Mouse (Mus musculus) forebrain, embryonic 14.5 days (tissue): Measurements from ENCODE around the gene Pidd1. TPM values are rescaled to one million over a fixed set of nuclear protein-coding genes. Genes with fewer than 3 reads are reported as not detected.

Source experiments
- ATAC-seq: fragments of 200-750 bp; cut with Nextera tagmentation; 2 replicates; pipeline ENCODE4 v1.8.0; 2017; ENCODE audit warnings: mild to moderate bottlenecking, moderate library complexity
- DNase-seq: peaks from one replicate; pipeline ENCODE4 v3.0.0-alpha.2; 2015; ENCODE audit warnings: low spot score
- H3K27ac ChIP-seq: fragments of 300-500 bp; sonication (generic); 2 replicates; pipeline ENCODE4 v1.5.1; 2014; ENCODE audit warnings: low read depth, mild to moderate bottlenecking, control low read depth, low read length, moderate library complexity
- H3K27me3 ChIP-seq: fragments of 300-500 bp; sonication (generic); replicated peaks from 2 replicates; pipeline ENCODE4 v1.6.1; 2014; ENCODE audit warnings: low read length, control low read depth, mixed read lengths; ENCODE audit not compliant: control insufficient read depth, insufficient read depth
- H3K36me3 ChIP-seq: fragments of 300-500 bp; sonication (generic); 2 replicates; pipeline ENCODE4 v1.6.1; 2014; ENCODE audit warnings: low read length, control low read depth; ENCODE audit not compliant: control insufficient read depth, insufficient read depth
- H3K4me1 ChIP-seq: fragments of 300-500 bp; sonication (generic); 2 replicates; pipeline ENCODE4 v1.6.1; 2014; ENCODE audit warnings: antibody characterized with exemption, low read length, control low read depth; ENCODE audit not compliant: control insufficient read depth, insufficient read depth
- H3K4me2 ChIP-seq: fragments of 300-500 bp; sonication (generic); 2 replicates; pipeline ENCODE4 v1.6.1; 2014; ENCODE audit warnings: mild to moderate bottlenecking, control low read depth, low read length
- H3K4me3 ChIP-seq: fragments of 300-500 bp; sonication (generic); 2 replicates; pipeline ENCODE4 v1.5.1; 2014; ENCODE audit warnings: low read depth, low read length, control low read depth
- H3K9ac ChIP-seq: fragments of 300-500 bp; sonication (generic); 2 replicates; pipeline ENCODE4 v1.6.1; 2014; ENCODE audit warnings: mild to moderate bottlenecking, low read length, control low read depth, moderate library complexity
- H3K9me3 ChIP-seq: fragments of 300-500 bp; sonication (generic); replicated peaks from 2 replicates; pipeline ENCODE4 v1.6.1; 2016; ENCODE audit warnings: low read length, control low read depth, mixed read lengths; ENCODE audit not compliant: control insufficient read depth
- WGBS: fragments of 180-500 bp; shearing (Covaris S2); extraction: QIAGEN DNeasy Blood & Tissue Kit; methylation state at CpG from one replicate; pipeline ENCODE4 v1.1.7; 2014; 5-methylcytosine and 5-hydroxymethylcytosine counted together
- polyA plus RNA-seq: library from polyadenylated mRNA; unstranded; fragments of >200 nt; fragmentation: Nextera tagmentation; extraction: Ambion mirVana; gene quantifications from 2 replicates; pipeline ENCODE4 v1.2.1, GENCODE M21; 2014

Pidd1 gene
- polyA plus RNA-seq, 1 experiment from 2014 or later = 5.6 TPM

DNA sequence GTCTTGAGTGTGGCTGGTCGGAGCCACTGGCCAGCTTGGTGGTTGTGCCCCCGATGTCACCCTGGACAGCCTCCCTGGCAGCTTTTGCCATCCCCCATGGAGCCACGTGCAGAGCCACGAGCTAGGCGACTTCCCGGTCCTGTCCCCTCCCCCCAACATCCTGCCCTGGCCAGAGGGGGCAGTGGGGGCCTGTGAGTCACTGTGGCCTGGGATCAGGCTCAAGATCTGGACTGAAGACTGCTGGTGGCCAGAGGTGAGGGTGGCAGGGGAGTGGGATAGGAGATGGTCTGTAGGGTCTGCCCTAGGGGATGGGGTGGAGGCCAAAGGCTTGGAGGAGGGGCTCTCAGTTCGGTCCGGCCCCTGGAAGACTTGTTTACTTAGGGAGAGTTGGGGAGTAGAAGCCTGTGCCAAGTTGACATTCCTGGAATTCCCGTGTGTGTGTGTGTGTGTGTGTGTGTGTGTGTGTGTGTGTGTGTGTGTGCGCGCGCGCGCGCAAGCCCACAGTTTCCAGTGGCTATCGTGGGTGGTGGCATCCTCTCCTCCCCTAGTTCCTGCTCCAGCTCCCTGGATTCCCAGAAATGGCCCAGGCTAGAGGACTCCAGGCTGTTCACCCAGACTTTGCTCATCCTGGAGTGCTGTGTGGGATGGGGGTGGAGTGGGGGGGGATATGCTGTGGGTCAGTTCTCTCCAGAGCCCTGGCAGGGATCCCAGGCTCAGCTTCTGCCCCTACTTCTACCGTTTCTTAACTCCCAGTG, 32.6 kb upstream of the Pidd1 start:
- DNase-seq = peak; percentile 38
- H3K27me3 ChIP-seq = no peaks in the 10 kb centered on the region
- H3K4me3 ChIP-seq = peak overlapping the region; percentile 67; the same call in 1 of the 2 replicates
- H3K36me3 ChIP-seq = peaks cover 14% of the 10 kb centered on the region
- peak overlapping the region; percentile 88 for H3K4me2 ChIP-seq
- 2% methylated on average over 11 of the region's 17 CpGs for WGBS
- H3K27ac ChIP-seq = 0 out of 2 replicates have a peak overlapping the region, but pooled peaks have one; percentile 14
- H3K9me3 ChIP-seq = no peaks in the 10 kb centered on the region
- peaks cover 14% of the 10 kb centered on the region for H3K4me1 ChIP-seq
- H3K9ac ChIP-seq = no peak overlapping the region
- no peak for ATAC-seq

DNA sequence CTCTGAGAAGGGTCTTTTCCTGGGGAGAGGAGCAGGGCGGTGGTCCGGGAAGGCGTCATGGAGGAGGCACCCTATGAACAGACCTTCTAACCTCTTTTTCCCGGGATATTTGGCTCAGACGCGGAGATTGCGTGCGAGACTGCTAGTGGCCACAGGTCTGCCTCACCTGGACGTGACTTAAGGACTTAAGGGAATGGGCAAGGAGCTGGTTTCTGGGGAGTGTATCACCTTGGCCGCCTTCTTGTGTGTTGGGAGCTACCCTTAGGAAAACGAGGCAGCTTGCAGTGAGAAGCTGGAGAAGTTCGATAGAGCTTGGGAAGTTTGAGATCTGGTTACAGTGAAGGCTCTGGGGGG, 32.0 kb upstream of the Pidd1 start:
- no peaks in the 10 kb centered on the region for H3K9me3 ChIP-seq
- peak overlapping the region; percentile 88 for H3K4me2 ChIP-seq
- peak overlapping the region; percentile 87 for H3K9ac ChIP-seq
- DNase-seq = no peak
- H3K4me1 ChIP-seq = peaks cover 8% of the 10 kb centered on the region
- H3K27me3 ChIP-seq = no peaks in the 10 kb centered on the region
- peaks cover 20% of the 10 kb centered on the region for H3K36me3 ChIP-seq
- no peak overlapping the region for H3K27ac ChIP-seq
- ATAC-seq = no peak
- 2% methylated on average over 12 of the region's 12 CpGs for WGBS
- peak overlapping the region; percentile 67 for H3K4me3 ChIP-seq

DNA sequence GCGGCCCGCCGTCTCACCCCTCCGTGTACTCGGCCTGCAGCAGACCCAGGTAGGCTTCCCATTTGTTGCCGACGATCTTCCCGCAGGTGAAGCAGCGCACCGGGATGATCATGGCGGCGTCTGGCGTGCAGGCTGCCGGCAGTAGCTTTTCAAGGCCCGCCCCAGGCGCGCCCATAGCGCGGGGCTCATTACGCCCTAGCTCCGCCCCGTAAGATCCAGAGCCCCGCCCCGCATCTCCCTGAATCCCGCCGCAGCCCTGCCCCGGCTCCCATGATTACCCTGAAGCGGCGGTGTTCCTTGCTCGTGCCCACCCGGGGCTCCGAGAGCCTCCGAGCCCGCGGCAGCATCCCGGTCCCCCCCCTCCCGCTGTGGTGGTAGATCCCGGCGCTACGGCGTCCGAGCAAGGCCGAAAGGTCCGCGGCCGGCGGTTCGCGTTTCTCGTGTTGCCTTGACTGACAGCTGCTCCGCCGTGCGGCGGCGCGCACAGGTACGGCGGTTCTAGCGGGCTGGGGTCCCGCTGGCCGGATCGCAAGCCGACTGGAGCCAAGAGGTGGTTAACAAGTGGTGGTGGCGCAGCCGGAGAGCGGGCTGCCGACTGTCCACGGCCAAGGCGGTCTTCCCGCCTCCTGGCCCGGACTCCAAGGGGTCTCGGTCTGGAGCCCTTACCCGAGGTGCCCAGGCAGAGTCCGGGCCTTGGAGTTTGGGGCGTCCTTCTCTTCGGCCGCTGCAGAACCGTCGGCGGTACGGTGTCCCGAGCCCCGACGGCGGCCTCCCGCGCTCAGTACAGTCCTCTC, 31.4 kb upstream of the Pidd1 start, which contains the start of the genes Polr2l and Tspan4:
Polr2l (minus strand) TSS at position 122 of the 794 bp plus-strand sequence.
Tspan4 (plus strand) TSS at position 230 of the 794 bp plus-strand sequence.
- Histone ChIP-seq H3K36me3 (peaks cover 25% of the 10 kb centered on the region), H3K27ac (peak within 1 kb of the TSS; percentile 83), H3K4me3 (peak within 1 kb of the TSS; percentile 67), H3K4me2 (peak within 1 kb of the TSS; percentile 88), H3K9me3 (no peaks in the 10 kb centered on the region), H3K4me1 (peaks cover 8% of the 10 kb centered on the region), H3K27me3 (no peaks in the 10 kb centered on the region), H3K9ac (peak within 1 kb of the TSS; percentile 87)
- ATAC-seq (peak; percentile 90), DNase-seq (peak; percentile 91)
- 1% methylated on average over 86 of the region's 87 CpGs for WGBS

DNA sequence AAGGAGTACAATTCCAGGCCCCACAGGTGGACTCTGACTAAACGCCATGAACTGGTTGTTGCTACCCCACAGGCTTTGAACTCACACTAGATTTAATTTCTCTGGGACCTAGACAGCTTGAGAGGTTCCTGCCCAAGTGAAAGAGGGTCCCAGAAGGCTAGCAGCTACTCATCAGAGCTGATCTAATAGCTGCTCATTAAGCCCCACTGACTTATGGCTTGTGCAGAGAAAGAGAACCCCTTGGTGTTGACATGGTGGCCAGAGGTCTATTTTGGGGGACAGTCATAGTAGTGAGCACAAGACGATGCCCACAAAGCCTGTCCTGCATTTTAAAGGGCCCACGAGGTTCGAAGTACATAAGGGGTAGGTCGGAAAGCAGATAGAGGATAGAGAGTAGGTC, 30.3 kb upstream of the Pidd1 start:
- 7% methylated on average over 5 of the region's 5 CpGs for whole genome bisulfite sequencing
- Histone ChIP-seq H3K36me3 (peaks cover 31% of the 10 kb centered on the region), H3K4me3 (peak overlapping the region; percentile 67)

DNA sequence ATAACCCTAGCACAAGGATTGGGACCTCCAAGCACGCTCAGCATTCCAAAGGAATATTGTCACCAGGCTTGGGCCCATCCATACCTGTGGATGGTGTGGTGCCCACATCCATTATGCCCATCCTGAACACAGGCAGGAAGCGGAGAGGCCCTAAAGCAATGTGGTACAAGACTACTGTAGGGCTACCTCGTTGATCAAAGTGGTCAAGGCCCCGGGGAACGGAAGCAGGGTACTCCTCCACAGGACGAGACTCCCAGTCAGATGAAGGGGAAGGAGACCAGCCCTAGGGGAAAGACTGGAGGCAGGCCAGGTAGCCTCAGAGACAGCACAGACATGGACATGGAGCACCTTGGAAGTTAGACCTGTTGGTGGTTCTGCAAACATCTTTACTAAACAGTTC, 28.9 kb upstream of the Pidd1 start:
- DNase-seq = no peak
- no peaks in the 10 kb centered on the region for H3K27me3 ChIP-seq
- no peak overlapping the region for H3K4me2 ChIP-seq
- H3K9me3 ChIP-seq = no peaks in the 10 kb centered on the region
- no peak for ATAC-seq
- no peak overlapping the region for H3K27ac ChIP-seq
- H3K4me1 ChIP-seq = peaks cover 25% of the 10 kb centered on the region
- peaks cover 31% of the 10 kb centered on the region for H3K36me3 ChIP-seq
- no peak overlapping the region for H3K9ac ChIP-seq
- WGBS = 91% methylated on average over 6 of the region's 6 CpGs
- no peak overlapping the region for H3K4me3 ChIP-seq

More for the DNA sequence above, 30.3 kb upstream of the Pidd1 start:
- Histone ChIP-seq H3K27me3 (no peaks in the 10 kb centered on the region), H3K27ac (no peak overlapping the region), H3K4me1 (peaks cover 13% of the 10 kb centered on the region), H3K4me2 (peak overlapping the region; percentile 88), H3K9ac (peak overlapping the region; percentile 87), H3K9me3 (no peaks in the 10 kb centered on the region)
- DNase-seq (no peak), ATAC-seq (no peak)

DNA sequence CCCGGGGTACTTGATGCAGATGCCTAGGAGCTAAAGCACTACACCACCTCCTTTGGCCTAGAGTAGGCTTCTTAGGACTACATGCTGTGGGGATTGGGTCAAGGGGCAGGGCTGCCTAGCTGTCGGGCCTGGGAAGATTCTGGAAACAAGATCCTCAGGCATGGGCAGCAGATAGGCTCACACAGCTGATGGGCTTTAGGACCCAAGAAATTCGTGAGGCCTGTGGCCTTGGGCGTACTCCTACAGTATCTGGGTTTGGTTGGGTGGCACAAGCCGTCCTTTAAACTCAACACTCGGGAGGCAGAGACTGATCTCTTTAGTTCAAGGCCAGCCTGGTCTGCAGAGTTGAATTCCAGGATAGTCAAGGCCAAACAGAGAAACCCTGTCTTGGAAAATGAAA, 28.4 kb upstream of the Pidd1 start:
- Histone ChIP-seq H3K9ac (no peak overlapping the region), H3K27ac (no peak overlapping the region), H3K36me3 (peaks cover 31% of the 10 kb centered on the region), H3K4me2 (no peak overlapping the region), H3K4me1 (peaks cover 25% of the 10 kb centered on the region), H3K4me3 (no peak overlapping the region), H3K9me3 (no peaks in the 10 kb centered on the region), H3K27me3 (no peaks in the 10 kb centered on the region)
- 80% methylated on average over 6 of the region's 6 CpGs for WGBS
- DNase-seq (no peak), ATAC-seq (no peak)

DNA sequence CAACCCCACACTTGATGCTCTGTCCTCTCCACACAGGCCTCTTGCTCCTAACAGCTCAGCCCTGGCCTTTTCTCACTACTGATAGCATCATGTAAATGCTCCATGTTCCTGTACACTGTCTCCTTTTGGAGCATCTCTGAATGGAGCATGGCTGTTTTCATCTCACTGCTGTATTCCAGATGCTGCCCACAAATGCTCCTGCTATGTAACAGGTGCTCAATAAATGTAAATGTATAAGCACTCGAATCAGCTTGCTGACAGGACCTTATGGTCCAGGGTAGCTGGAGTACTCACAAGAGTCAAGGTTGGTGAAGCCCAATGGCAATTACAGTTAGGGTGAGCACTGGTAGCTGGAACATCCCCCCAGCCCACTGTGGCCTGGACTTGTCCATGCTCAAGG, 27.4 kb upstream of the Pidd1 start:
- no peak overlapping the region for H3K27ac ChIP-seq
- H3K36me3 ChIP-seq = peaks cover 31% of the 10 kb centered on the region
- H3K4me1 ChIP-seq = peaks cover 25% of the 10 kb centered on the region
- no peaks in the 10 kb centered on the region for H3K9me3 ChIP-seq
- no peak overlapping the region for H3K4me2 ChIP-seq
- 0 out of 2 replicates have a peak, but pooled peaks cover 4% of the 10 kb centered on the region for H3K27me3 ChIP-seq
- H3K9ac ChIP-seq = no peak overlapping the region
- DNase-seq = no peak
- no peak overlapping the region for H3K4me3 ChIP-seq
- WGBS = 85% methylated on average over 1 of the region's 1 CpGs
- ATAC-seq = no peak

DNA sequence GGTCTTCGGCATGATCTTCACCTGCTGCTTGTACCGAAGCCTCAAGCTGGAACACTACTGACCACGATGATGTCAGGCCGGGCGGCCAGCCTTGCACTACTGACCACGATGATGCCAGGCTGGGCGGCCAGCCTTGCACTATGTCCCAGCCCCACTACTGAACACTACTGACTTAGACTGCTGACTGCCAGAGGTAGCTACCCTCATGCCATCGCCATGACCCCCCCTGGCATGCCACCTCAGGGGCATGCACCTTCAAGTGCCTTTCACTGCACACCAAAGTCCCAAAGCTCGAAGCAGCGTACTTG, 26.8 kb upstream of the Pidd1 start:
- no peaks in the 10 kb centered on the region for H3K9me3 ChIP-seq
- DNase-seq (no peak), ATAC-seq (no peak)
- H3K4me3 ChIP-seq = no peak overlapping the region
- H3K36me3 ChIP-seq = peaks cover 31% of the 10 kb centered on the region
- H3K4me1 ChIP-seq = peaks cover 25% of the 10 kb centered on the region
- H3K27ac ChIP-seq = no peak overlapping the region
- no peak overlapping the region for H3K9ac ChIP-seq
- 94% methylated on average over 10 of the region's 10 CpGs for WGBS
- H3K27me3 ChIP-seq = peaks cover 10% of the 10 kb centered on the region
- no peak overlapping the region for H3K4me2 ChIP-seq
